8 mouse cellular contexts compared by ENCODE assay signal in genomic region chr14:79481339-79482151, GRCm38 (mm10). TPM values are rescaled to one million over a fixed set of nuclear protein-coding genes. Genes with fewer than 3 reads are reported as not detected.
DNase-seq lines count a peak whose midpoint lies in the region; ATAC-seq and TF ChIP-seq lines count a peak whose summit lies in the region.

Gene Wbp4 (minus strand): TSS chr14:79481520.

- peaks cover 40% of the 10 kb centered on the region for H3K4me1 ChIP-seq in G1E (ENCODE audit: insufficient read depth, low read depth, low read length)
- peaks cover 41% of the 10 kb centered on the region for H3K4me1 ChIP-seq in forebrain, embryonic 15.5 days
- peaks cover 25% of the 10 kb centered on the region for H3K4me1 ChIP-seq in neural tube, embryonic 14.5 days (ENCODE audit: control insufficient read depth, insufficient read depth, low read length)
- peaks cover 10% of the 10 kb centered on the region for H3K4me1 ChIP-seq in testis, adult 2 months (ENCODE audit: control insufficient read depth, insufficient read depth, low read length)

- ATAC-seq in G1E (ENCODE audit: extremely low read depth, insufficient number of reproducible peaks, low FRiP score, poor library complexity, severe bottlenecking): peak; percentile 69
- peak; percentile 95 for ATAC-seq in forebrain, embryonic 15.5 days (replicated peaks)
- ATAC-seq in neural tube, embryonic 14.5 days (ENCODE audit: low read depth): peak; percentile 94

- H3K27me3 ChIP-seq in G1E (ENCODE audit: insufficient read depth, low read length): no peaks in the 10 kb centered on the region
- no peaks in the 10 kb centered on the region for H3K27me3 ChIP-seq in forebrain, embryonic 15.5 days
- H3K27me3 ChIP-seq in neural tube, embryonic 14.5 days (ENCODE audit: control insufficient read depth, insufficient read depth, low read length): no peaks in the 10 kb centered on the region; the same call in 1 of the 2 replicates
- no peaks in the 10 kb centered on the region for H3K27me3 ChIP-seq in testis, adult 2 months (ENCODE audit: control insufficient read depth, insufficient read depth, low read length)

- no peaks in the 10 kb centered on the region for H3K9me3 ChIP-seq in G1E (replicated peaks)
- no peaks in the 10 kb centered on the region for H3K9me3 ChIP-seq in forebrain, embryonic 15.5 days
- H3K9me3 ChIP-seq in neural tube, embryonic 14.5 days (ENCODE audit: control insufficient read depth, low read length): no peaks in the 10 kb centered on the region

- peak within 1 kb of the TSS; percentile 60 for H3K4me2 ChIP-seq in forebrain, embryonic 15.5 days (replicated peaks)
- peak within 1 kb of the TSS; percentile 68 for H3K4me2 ChIP-seq in neural tube, embryonic 14.5 days (ENCODE audit: low read depth, low read length)

- peak; percentile 20 for TF ChIP-seq POLR2A in testis, adult 2 months (IDR thresholded peaks at IDR 0.05; ENCODE audit: control insufficient read depth, low read depth, low read length)

- peak within 1 kb of the TSS; percentile 95 for H3K9ac ChIP-seq in forebrain, embryonic 15.5 days (replicated peaks)
- H3K9ac ChIP-seq in neural tube, embryonic 14.5 days (replicated peaks; ENCODE audit: low read depth, low read length): peak within 1 kb of the TSS; percentile 94

- H3K27ac ChIP-seq in forebrain, embryonic 15.5 days (replicated peaks): peak within 1 kb of the TSS; percentile 100
- peak within 1 kb of the TSS; percentile 99 for H3K27ac ChIP-seq in neural tube, embryonic 14.5 days (ENCODE audit: low read depth, low read length)
- peak within 1 kb of the TSS; percentile 93 for H3K27ac ChIP-seq in testis, adult 2 months (ENCODE audit: control insufficient read depth, insufficient read depth, low read depth, low read length)

- DNase-seq in G1E (ENCODE audit: low spot score): peak; percentile 97
- DNase-seq in cerebellum, adult 11-12 months: peak; percentile 96
- DNase-seq in heart, postnatal 25 days (ENCODE audit: low spot score): peak; percentile 84
- DNase-seq in layer of hippocampus, adult 18-20 months (ENCODE audit: low spot score in 2 of 2): peak; percentile 93 to 97
- peak; percentile 90 to 91 for DNase-seq in lung, adult 18-20 months

- TF ChIP-seq CTCF in G1E (IDR thresholded peaks at IDR 0.05; ENCODE audit: low read depth, low read length): no peak
- no peak for TF ChIP-seq CTCF in testis, adult 2 months (IDR thresholded peaks at IDR 0.05; ENCODE audit: control insufficient read depth, insufficient read depth, insufficient replicate concordance, low read depth, low read length)

- under 1% methylated on average over 79 of the region's 86 CpGs for WGBS in forebrain, embryonic 15.5 days
- under 1% methylated on average over 79 of the region's 86 CpGs for WGBS in neural tube, embryonic 14.5 days

- intact Hi-C loops in heart, postnatal 25 days (cut with DNase I): loop anchor here (2.0 to 5.0 kb wide), 2 partner anchors 51 to 81 kb away; no protein-coding TSS in a partner anchor

- H3K4me3 ChIP-seq in G1E (ENCODE audit: low read depth, low read length): peak within 1 kb of the TSS; percentile 84
- H3K4me3 ChIP-seq in forebrain, embryonic 15.5 days: peak within 1 kb of the TSS; percentile 82
- peak within 1 kb of the TSS; percentile 93 for H3K4me3 ChIP-seq in neural tube, embryonic 14.5 days (ENCODE audit: low read depth, low read length)
- H3K4me3 ChIP-seq in testis, adult 2 months (ENCODE audit: control insufficient read depth, low read depth, low read length): peak within 1 kb of the TSS; percentile 91

- peaks cover 29% of the 10 kb centered on the region for H3K36me3 ChIP-seq in G1E (replicated peaks)
- peaks cover 7% of the 10 kb centered on the region for H3K36me3 ChIP-seq in forebrain, embryonic 15.5 days
- no peaks in the 10 kb centered on the region for H3K36me3 ChIP-seq in neural tube, embryonic 14.5 days (ENCODE audit: control insufficient read depth, insufficient read depth, low read length)
- no peaks in the 10 kb centered on the region; the same call in 1 of the 2 replicates for H3K36me3 ChIP-seq in testis, adult 2 months (ENCODE audit: control insufficient read depth, insufficient read depth, low read length)

RNA-seq across cellular contexts. Expression of gene Wbp4, which starts in this region (rescaled TPM):
- total RNA-seq in G1E (2014; fragmentation: Nextera tagmentation) (82.6 and 83.6 TPM in 2 replicates), G1E (2017) (101 and 110 TPM in 2 replicates)
- 8.8 and 9.5 TPM in 2 replicates for polyA plus RNA-seq in G1E (2012)
- 43.4 and 46.8 TPM in 2 replicates for polyA plus RNA-seq in forebrain, embryonic 15.5 days (2015; fragmentation: Nextera tagmentation; extraction: Ambion mirVana)
- 10 to 100 TPM; 18.8 to 21.6 TPM for total RNA-seq in heart, postnatal 25 days (2021)
- total RNA-seq in layer of hippocampus, adult 18-20 months (2021): 10 to 100 TPM; 50.0 to 54.8 TPM
- 47.3 and 48.3 TPM in 2 replicates for polyA plus RNA-seq in neural tube, embryonic 14.5 days (2014; fragmentation: Nextera tagmentation; extraction: Ambion mirVana)
- 11.2 and 11.7 TPM in 2 replicates for polyA plus RNA-seq in testis, adult 2 months (2012; rRNA removed)

Comparison
In these comparisons a context has a peak if more than half of its experiments do, and no peak if none do; other contexts are left out.
1. Peak in every context shown above with its lines: DNase-seq, ATAC-seq, H3K4me3 ChIP-seq and H3K27ac ChIP-seq.